ENCODE assay signal across 23 mouse cellular contexts in the genomic region with DNA sequence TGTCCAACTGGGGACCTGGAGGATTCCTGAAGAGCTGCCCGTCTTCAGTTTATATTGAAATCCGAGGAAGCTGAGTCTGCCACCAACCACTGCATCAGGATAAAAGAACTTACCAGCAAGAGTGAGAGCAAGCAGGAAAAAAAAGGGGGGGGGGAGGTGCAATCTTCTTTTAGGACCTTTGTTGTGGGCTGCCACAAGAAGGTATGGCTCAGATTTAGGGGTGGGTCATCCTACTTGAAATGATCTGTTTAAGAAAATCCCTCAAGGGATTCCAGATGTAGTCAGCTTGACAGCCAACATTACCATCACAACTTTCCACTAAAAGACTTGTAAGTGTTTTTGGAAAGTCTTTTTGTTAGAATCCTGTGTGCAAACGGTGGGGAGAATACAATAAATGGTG. TPM values are rescaled to one million over a fixed set of nuclear protein-coding genes. Genes with fewer than 3 reads are reported as not detected.
DNase-seq lines count a peak whose midpoint lies in the region; ATAC-seq and TF ChIP-seq lines count a peak whose summit lies in the region.
"Had no signal": no experiment of that assay in that cellular context is flagged by ENCODE, and none has a peak within 500 bp of the region (broad histone marks: within the 10 kb centered on the region; RNA-seq: fewer than 3 reads in every experiment).

No protein-coding gene starts in this region.

- peaks cover 0 to 2% of the 10 kb centered on the region in 2 experiments for H3K36me3 ChIP-seq in CH12.LX (replicated peaks in 1 of 2; ENCODE audit: control insufficient read depth in 1 of 2, insufficient read depth in 1 of 2, low read length in 1 of 2)
- no peaks in the 10 kb centered on the region for H3K36me3 ChIP-seq in macrophage (ENCODE audit: inconsistent target)
- H3K36me3 ChIP-seq in forebrain, embryonic 16.5 days (ENCODE audit: control insufficient read depth, insufficient read depth) = no peaks in the 10 kb centered on the region
- H3K36me3 ChIP-seq: embryonic facial prominence, embryonic 10.5 days; embryonic facial prominence, embryonic 12.5 days; forebrain, embryonic 10.5 days; forebrain, embryonic 12.5 days had no signal

- H3K79me2 ChIP-seq in CH12.LX (replicated peaks; ENCODE audit: control insufficient read depth, extremely low read depth, insufficient read depth, poor library complexity, severe bottlenecking) (peaks cover 22% of the 10 kb centered on the region), macrophage (ENCODE audit: inconsistent target) (peaks cover 40% of the 10 kb centered on the region)

- H3K4me2 ChIP-seq in CH12.LX (ENCODE audit: insufficient read depth, low read depth, poor library complexity, severe bottlenecking) = peak overlapping the region; percentile 97
- no peak overlapping the region for H3K4me2 ChIP-seq in forebrain, embryonic 16.5 days (ENCODE audit: low read length)
- H3K4me2 ChIP-seq: embryonic facial prominence, embryonic 12.5 days; forebrain, embryonic 12.5 days had no signal

- 69% methylated on average over 3 of the region's 3 CpGs for WGBS in macrophage (ENCODE audit: missing documents)
- 61% methylated on average over 3 of the region's 3 CpGs for WGBS in forebrain, embryonic 16.5 days

- TF ChIP-seq CTCF in CH12.LX (conservative IDR thresholded peaks at IDR 0.05 in 1 of 2, IDR thresholded peaks at IDR 0.05 in 1 of 2; ENCODE audit: low read depth in 2 of 2, low read length in 2 of 2) = no peak
- TF ChIP-seq CTCF in embryonic fibroblast, embryonic 13.5 days (IDR thresholded peaks at IDR 0.05; ENCODE audit: borderline replicate concordance, insufficient read depth, low read length) = no peak

- no peak for TF ChIP-seq RAD21 in CH12.LX (IDR thresholded peaks at IDR 0.05; ENCODE audit: low read depth, low read length)

- peak overlapping the region; percentile 98 for H3K9ac ChIP-seq in CH12.LX (ENCODE audit: insufficient read depth, low read depth)
- H3K9ac ChIP-seq in forebrain, embryonic 16.5 days (replicated peaks; ENCODE audit: low read depth, low read length) = no peak overlapping the region
- H3K9ac ChIP-seq: embryonic facial prominence, embryonic 12.5 days; forebrain, embryonic 12.5 days; forebrain, postnatal 0 days had no signal

- dilution Hi-C loops in CH12.LX (cut with MboI; ENCODE audit: extremely low pct_ligation_motif_present, extremely low pct_unique_long_range_greater_than_20kb, low sequenced_read_pairs) = no loop called here

- H3K27me3 ChIP-seq in CH12.LX (replicated peaks) = no peaks in the 10 kb centered on the region
- H3K27me3 ChIP-seq in forebrain, embryonic 16.5 days (replicated peaks; ENCODE audit: control insufficient read depth, insufficient read depth, low read length) = no peaks in the 10 kb centered on the region
- H3K27me3 ChIP-seq: embryonic facial prominence, embryonic 12.5 days; forebrain, embryonic 12.5 days had no signal

- H3K27ac ChIP-seq in CH12.LX (ENCODE audit: insufficient read depth, low read depth) (peak overlapping the region; percentile 97), macrophage (peak overlapping the region; percentile 74)
- H3K27ac ChIP-seq in embryonic fibroblast, embryonic 13.5 days (ENCODE audit: insufficient read depth, low read length) = peak overlapping the region; percentile 61
- H3K27ac ChIP-seq in forebrain, embryonic 16.5 days (ENCODE audit: low read length) = no peak overlapping the region
- H3K27ac ChIP-seq: embryonic facial prominence, embryonic 10.5 days; embryonic facial prominence, embryonic 12.5 days; forebrain, embryonic 10.5 days; forebrain, embryonic 12.5 days had no signal

- in situ Hi-C loops in CH12.LX (cut with MboI; ENCODE audit: low pct_ligation_motif_present, low pct_unique_long_range_greater_than_20kb, low sequenced_read_pairs) = no loop called here

- peak; percentile 72 for DNase-seq in CH12.LX (ENCODE audit: extremely low read depth)
- DNase-seq in cerebellum, adult 9-10 months = no peak
- DNase-seq in embryo, embryonic 9.5 days (ENCODE audit: extremely low spot score) = no peak
- no peak for DNase-seq in right cerebral cortex, postnatal 36 days (ENCODE audit: low spot score in 2 of 2)
- DNase-seq: adrenal gland, adult 2 months; adrenal gland, postnatal 10 days; adrenal gland, postnatal 25 days; cerebellum, adult 11-12 months; cerebellum, adult 2 months; cerebellum, adult 9-11 months; cerebellum, postnatal 14 days; cerebellum, postnatal 36 days; embryo, embryonic 11 days; forebrain, postnatal 0 days had no signal

- H3K4me1 ChIP-seq in CH12.LX (ENCODE audit: control insufficient read depth in 1 of 2, insufficient read depth in 2 of 2) = peaks cover 4 to 32% of the 10 kb centered on the region in 2 experiments; a peak in 3 of 4 replicates
- H3K4me1 ChIP-seq in embryonic fibroblast, embryonic 13.5 days (ENCODE audit: control insufficient read depth, insufficient read depth, low read length) = no peaks in the 10 kb centered on the region; the same call in none of the 2 replicates
- H3K4me1 ChIP-seq in forebrain, embryonic 16.5 days (replicated peaks; ENCODE audit: control insufficient read depth, insufficient read depth, low read length) = no peaks in the 10 kb centered on the region
- H3K4me1 ChIP-seq: embryonic facial prominence, embryonic 10.5 days; embryonic facial prominence, embryonic 12.5 days; forebrain, embryonic 10.5 days; forebrain, embryonic 12.5 days had no signal

- TF ChIP-seq POLR2A in CH12.LX (IDR thresholded peaks at IDR 0.05; ENCODE audit: low read depth, low read length) = no peak
- TF ChIP-seq POLR2A in embryonic fibroblast, embryonic 13.5 days (IDR thresholded peaks at IDR 0.05; ENCODE audit: low read depth, low read length) = no peak

- no peak for ATAC-seq in forebrain, embryonic 16.5 days
- ATAC-seq: forebrain, embryonic 14.5 days; forebrain, postnatal 0 days had no signal

- no peaks in the 10 kb centered on the region for H3K9me3 ChIP-seq in CH12.LX (replicated peaks; ENCODE audit: low read length)
- H3K9me3 ChIP-seq in forebrain, embryonic 16.5 days (ENCODE audit: control insufficient read depth, low read length) = no peaks in the 10 kb centered on the region
- H3K9me3 ChIP-seq: embryonic facial prominence, embryonic 10.5 days; embryonic facial prominence, embryonic 12.5 days; forebrain, embryonic 10.5 days; forebrain, embryonic 12.5 days had no signal

- no peak for TF ChIP-seq EP300 in CH12.LX (IDR thresholded peaks at IDR 0.05; ENCODE audit: low read length)

- H3K4me3 ChIP-seq in CH12.LX (replicated peaks in 1 of 3; ENCODE audit: low read depth in 2 of 3, low read length in 2 of 3, poor library complexity in 1 of 3) (peak overlapping the region; percentile 23 to 32 (median 32)), macrophage (ENCODE audit: inconsistent target) (no peak overlapping the region)
- no peak overlapping the region for H3K4me3 ChIP-seq in embryonic fibroblast, embryonic 13.5 days (ENCODE audit: insufficient read depth, low read length)
- no peak overlapping the region for H3K4me3 ChIP-seq in forebrain, embryonic 16.5 days (replicated peaks; ENCODE audit: low read length)
- H3K4me3 ChIP-seq: embryonic facial prominence, embryonic 10.5 days; embryonic facial prominence, embryonic 12.5 days; erythroblast, embryonic 14.5 days; forebrain, embryonic 10.5 days; forebrain, embryonic 12.5 days had no signal

TF ChIP-seq in CH12.LX, 34 proteins besides CTCF, POLR2A, EP300 and RAD21 (continues in another document):
- TF ChIP-seq JUND (conservative IDR thresholded peaks at IDR 0.05; ENCODE audit: low read depth, low read length) (no peak), IRF4 (IDR thresholded peaks at IDR 0.05; ENCODE audit: low read depth, low read length) (peak; percentile 60; the same call in 1 of the 2 replicates), MEF2A (IDR thresholded peaks at IDR 0.05; ENCODE audit: borderline replicate concordance, low read depth, low read length) (peak; percentile 73), RCOR1 (conservative IDR thresholded peaks at IDR 0.05; ENCODE audit: low read depth, low read length) (no peak), JUN (IDR thresholded peaks at IDR 0.05; ENCODE audit: insufficient read depth, low read depth, low read length) (no peak), E2F4 (IDR thresholded peaks at IDR 0.05; ENCODE audit: insufficient replicate concordance, low read depth, low read length) (no peak), MAX (IDR thresholded peaks at IDR 0.05; ENCODE audit: low read length) (no peak), ZC3H11A (IDR thresholded peaks at IDR 0.05; ENCODE audit: low read depth, low read length) (no peak), MXI1 (IDR thresholded peaks at IDR 0.05; ENCODE audit: low read depth, low read length) (peak; percentile 23; the same call in 1 of the 2 replicates), TBP (conservative IDR thresholded peaks at IDR 0.05; ENCODE audit: low read depth, low read length) (peak; percentile 65; the same call in 1 of the 2 replicates), MAZ (IDR thresholded peaks at IDR 0.05; ENCODE audit: low read depth, low read length) (peak; percentile 26; the same call in 1 of the 2 replicates), GABPA (IDR thresholded peaks at IDR 0.05; ENCODE audit: insufficient replicate concordance, low read depth, low read length) (no peak)

RNA-seq across cellular contexts. Expression of a gene that starts 2.7 kb away (rescaled TPM):
- 341 and 362 TPM in 2 replicates for total RNA-seq in CH12.LX (2012; rRNA removed)
- total RNA-seq in CH12.LX (2014; rRNA removed) = 907 and 1,004 TPM in 2 replicates
- 471 and 472 TPM in 2 replicates for polyA plus RNA-seq in CH12.LX (2012; ENCODE audit: insufficient read length, low read depth)
- 28.6 and 54.2 TPM in 2 replicates for polyA plus RNA-seq in embryonic fibroblast, embryonic 13.5 days (2011; ENCODE audit: insufficient read length, low read depth, missing spikeins)
- total RNA-seq in macrophage (2018; cell fraction: chromatin; rRNA removed) = 100 to 1,000 TPM in 10 of 26 experiments, 10 to 100 TPM in 16; 18.6 to 267 (median 69.2) TPM
- 100 to 1,000 TPM; 101 to 389 (median 242) TPM for total RNA-seq in macrophage (2018; cell fraction: cytosol; rRNA removed)
- total RNA-seq in macrophage (2018; cell fraction: nucleus; rRNA removed) = 100 to 1,000 TPM in 17 of 26 experiments, 10 to 100 TPM in 9; 50.3 to 384 (median 116) TPM
- 181 to 387 TPM (median 323 TPM) in 3 replicates for polyA plus RNA-seq in macrophage (2018)
- polyA plus RNA-seq in forebrain, embryonic 16.5 days (2015; fragmentation: Nextera tagmentation; extraction: Ambion mirVana) = 0.42 and 1.0 TPM in 2 replicates
- polyA plus RNA-seq: erythroblast, embryonic 14.5 days had no signal

RNA-seq across cellular contexts. Expression of a gene that starts 27.3 kb away (rescaled TPM):
- 56.9 and 72.5 TPM in 2 replicates for total RNA-seq in CH12.LX (2012; rRNA removed)
- 108 and 124 TPM in 2 replicates for total RNA-seq in CH12.LX (2014; rRNA removed)
- 58.7 and 68.7 TPM in 2 replicates for polyA plus RNA-seq in CH12.LX (2012; ENCODE audit: insufficient read length, low read depth)
- polyA plus RNA-seq in embryonic fibroblast, embryonic 13.5 days (2011; ENCODE audit: insufficient read length, low read depth, missing spikeins) = 37.6 and 39.3 TPM in 2 replicates
- 10 to 100 TPM in 22 of 26 experiments, 1 to 10 TPM in 4; 3.8 to 30.5 (median 14.8) TPM for total RNA-seq in macrophage (2018; cell fraction: chromatin; rRNA removed)
- total RNA-seq in macrophage (2018; cell fraction: cytosol; rRNA removed) = 10 to 100 TPM in 24 of 26 experiments, 1 to 10 TPM in 2; 7.9 to 18.8 (median 15.6) TPM
- 10 to 100 TPM in 18 of 26 experiments, 1 to 10 TPM in 8; 6.6 to 26.5 (median 12.3) TPM for total RNA-seq in macrophage (2018; cell fraction: nucleus; rRNA removed)
- 13.5 to 21.4 TPM (median 17.3 TPM) in 3 replicates for polyA plus RNA-seq in macrophage (2018)
- 51.1 and 56.2 TPM in 2 replicates for polyA plus RNA-seq in forebrain, embryonic 16.5 days (2015; fragmentation: Nextera tagmentation; extraction: Ambion mirVana)

Comparison
In these comparisons a context has a peak if more than half of its experiments do, and no peak if none do; other contexts are left out.
1. H3K4me3 ChIP-seq: peak in CH12.LX (3 of 3); none in embryonic fibroblast, embryonic 13.5 days (single experiment), macrophage (single experiment) and forebrain, embryonic 16.5 days (single experiment).
2. RNA of a gene that starts 2.7 kb away (polyA plus RNA-seq): 471 to 472 TPM in CH12.LX, 181 to 387 TPM in macrophage and 28.6 to 54.2 TPM in embryonic fibroblast, embryonic 13.5 days; 0.42 to 1.0 TPM in forebrain, embryonic 16.5 days; every median in the first group is over 10 times any median in the second.